22 mouse cellular contexts compared by ENCODE assay signal in the genomic region with DNA sequence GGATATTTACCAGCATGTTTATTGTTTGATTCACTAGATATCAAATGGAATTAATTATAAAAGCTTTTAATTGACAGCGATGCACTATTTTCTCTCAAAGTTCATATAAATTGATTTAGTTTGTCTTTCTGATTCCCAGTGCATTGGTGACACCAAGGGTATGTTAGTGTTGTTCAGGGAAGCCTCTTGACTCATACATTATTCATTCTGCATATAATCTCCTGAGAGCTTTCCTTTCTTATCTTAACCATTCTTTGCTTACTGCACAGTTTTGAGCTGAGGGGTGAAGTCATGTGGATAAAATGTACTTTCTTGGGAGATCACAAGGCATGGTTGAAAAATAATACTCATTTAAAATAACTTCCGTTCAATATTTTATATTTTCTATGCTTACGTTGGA.
A peak's percentile ranks its signal among the peaks of the same experiment; 100 is the strongest.
DNase-seq lines count a peak whose midpoint lies in the region; ATAC-seq lines count a peak whose summit lies in the region.
"Had no signal": no experiment of that assay in that cellular context is flagged by ENCODE, and none has a peak within 500 bp of the region (broad histone marks: within the 10 kb centered on the region; RNA-seq: fewer than 3 reads in every experiment).

No protein-coding gene starts in this region.

- no peak overlapping the region for H3K4me2 ChIP-seq in midbrain, embryonic 11.5 days
- H3K4me2 ChIP-seq in midbrain, embryonic 13.5 days (replicated peaks): no peak overlapping the region
- H3K4me2 ChIP-seq in midbrain, embryonic 15.5 days: no peak overlapping the region
- H3K4me2 ChIP-seq: embryonic facial prominence, embryonic 12.5 days; embryonic facial prominence, embryonic 15.5 days; heart, embryonic 11.5 days had no signal

- ATAC-seq in midbrain, embryonic 11.5 days (ENCODE audit: low FRiP score): peak; percentile 85
- ATAC-seq in midbrain, embryonic 13.5 days: peak; percentile 85
- ATAC-seq in midbrain, embryonic 15.5 days (replicated peaks): peak; percentile 83; the same call in 1 of the 2 replicates
- ATAC-seq: CD4-positive, CD25-positive, alpha-beta regulatory T cell, adult 4 months; forebrain, embryonic 14.5 days; forebrain, postnatal 0 days; hindbrain, embryonic 16.5 days had no signal

- H3K4me1 ChIP-seq in midbrain, embryonic 11.5 days (ENCODE audit: control insufficient read depth, insufficient read depth, low read length): no peaks in the 10 kb centered on the region
- 0 out of 2 replicates have a peak, but pooled peaks cover 5% of the 10 kb centered on the region for H3K4me1 ChIP-seq in midbrain, embryonic 10.5 days
- peaks cover 4% of the 10 kb centered on the region; the same call in 1 of the 2 replicates for H3K4me1 ChIP-seq in midbrain, embryonic 13.5 days (replicated peaks)
- peaks cover 2% of the 10 kb centered on the region; the same call in 1 of the 2 replicates for H3K4me1 ChIP-seq in midbrain, embryonic 15.5 days
- H3K4me1 ChIP-seq: embryonic facial prominence, embryonic 12.5 days; embryonic facial prominence, embryonic 15.5 days had no signal

- H3K36me3 ChIP-seq in midbrain, embryonic 11.5 days (ENCODE audit: control insufficient read depth, insufficient read depth, low read length): no peaks in the 10 kb centered on the region
- no peaks in the 10 kb centered on the region for H3K36me3 ChIP-seq in midbrain, embryonic 10.5 days
- H3K36me3 ChIP-seq in midbrain, embryonic 13.5 days: no peaks in the 10 kb centered on the region
- no peaks in the 10 kb centered on the region for H3K36me3 ChIP-seq in midbrain, embryonic 15.5 days (replicated peaks)
- H3K36me3 ChIP-seq: embryonic facial prominence, embryonic 12.5 days; embryonic facial prominence, embryonic 15.5 days had no signal

- no peak for DNase-seq in midbrain, embryonic 11.5 days (ENCODE audit: low spot score, missing footprints)
- no peak for DNase-seq in midbrain, embryonic 10.5 days (ENCODE audit: low spot score)
- peak; percentile 22 for DNase-seq in retina, postnatal 1 day
- no peak for DNase-seq in left cerebral cortex, postnatal 10 days (ENCODE audit: extremely low spot score in 1 of 2, low spot score in 2 of 2)
- DNase-seq in c-Kit-positive CD71-positive TER-119-positive erythroid progenitor cells, embryonic 14.5 days (ENCODE audit: low spot score): no peak
- DNase-seq: adrenal gland, adult 2 months; adrenal gland, postnatal 14 days; cerebellum, adult 18-20 months; cerebellum, adult 9-10 months; cerebellum, postnatal 14 days; forebrain, postnatal 0 days; gastrocnemius, adult 2 months; gastrocnemius, postnatal 14 days; heart, adult 11 months had no signal

- no peak overlapping the region for H3K4me3 ChIP-seq in midbrain, embryonic 11.5 days (ENCODE audit: low read depth, low read length)
- no peak overlapping the region for H3K4me3 ChIP-seq in midbrain, embryonic 10.5 days
- no peak overlapping the region for H3K4me3 ChIP-seq in midbrain, embryonic 13.5 days (replicated peaks)
- no peak overlapping the region for H3K4me3 ChIP-seq in midbrain, embryonic 15.5 days
- H3K4me3 ChIP-seq: embryonic facial prominence, embryonic 12.5 days; embryonic facial prominence, embryonic 15.5 days; gastrocnemius, adult 2 months had no signal

- no peak overlapping the region for H3K9ac ChIP-seq in midbrain, embryonic 11.5 days (ENCODE audit: low read length)
- H3K9ac ChIP-seq in midbrain, embryonic 13.5 days (replicated peaks): no peak overlapping the region
- no peak overlapping the region for H3K9ac ChIP-seq in midbrain, embryonic 15.5 days
- H3K9ac ChIP-seq: embryonic facial prominence, embryonic 12.5 days; embryonic facial prominence, embryonic 15.5 days; forebrain, postnatal 0 days had no signal

- H3K9me3 ChIP-seq in midbrain, embryonic 11.5 days (ENCODE audit: control insufficient read depth, low read length): no peaks in the 10 kb centered on the region
- H3K9me3 ChIP-seq in midbrain, embryonic 10.5 days (replicated peaks): no peaks in the 10 kb centered on the region
- no peaks in the 10 kb centered on the region for H3K9me3 ChIP-seq in midbrain, embryonic 13.5 days
- H3K9me3 ChIP-seq in midbrain, embryonic 15.5 days: no peaks in the 10 kb centered on the region
- H3K9me3 ChIP-seq: embryonic facial prominence, embryonic 12.5 days; embryonic facial prominence, embryonic 15.5 days had no signal

- no peak overlapping the region for H3K27ac ChIP-seq in midbrain, embryonic 11.5 days (ENCODE audit: low read depth, low read length)
- no peak overlapping the region for H3K27ac ChIP-seq in midbrain, embryonic 10.5 days (replicated peaks)
- no peak overlapping the region for H3K27ac ChIP-seq in midbrain, embryonic 13.5 days
- H3K27ac ChIP-seq in midbrain, embryonic 15.5 days: no peak overlapping the region
- H3K27ac ChIP-seq: embryonic facial prominence, embryonic 12.5 days; embryonic facial prominence, embryonic 15.5 days; gastrocnemius, adult 2 months had no signal

- intact Hi-C loops in left cerebral cortex, postnatal 10 days (cut with DNase I): no loop called here

- 73% methylated on average over 3 of the region's 3 CpGs for WGBS in midbrain, embryonic 11.5 days
- 85% methylated on average over 3 of the region's 3 CpGs for WGBS in midbrain, embryonic 10.5 days
- WGBS in midbrain, embryonic 13.5 days: 66% methylated on average over 3 of the region's 3 CpGs
- WGBS in midbrain, embryonic 15.5 days: 59% methylated on average over 3 of the region's 3 CpGs

- H3K27me3 ChIP-seq in midbrain, embryonic 11.5 days (ENCODE audit: control insufficient read depth, insufficient read depth, low read length): no peaks in the 10 kb centered on the region
- no peaks in the 10 kb centered on the region for H3K27me3 ChIP-seq in midbrain, embryonic 10.5 days (ENCODE audit: low read depth, poor library complexity, severe bottlenecking)
- H3K27me3 ChIP-seq in midbrain, embryonic 13.5 days: no peaks in the 10 kb centered on the region
- no peaks in the 10 kb centered on the region for H3K27me3 ChIP-seq in midbrain, embryonic 15.5 days (replicated peaks)
- H3K27me3 ChIP-seq: embryonic facial prominence, embryonic 12.5 days; embryonic facial prominence, embryonic 15.5 days had no signal
